Mouse (Mus musculus) liver, postnatal 0 days (tissue): ENCODE data around the gene Slc25a39.

Source experiments
- CTCF ChIP-seq: sonication (generic); IDR thresholded peaks from 2 replicates; pipeline ENCODE4 v1.5.1; 2016; ENCODE audit warnings: antibody characterized with exemption, low read depth
- EP300 ChIP-seq: IDR thresholded peaks from 2 replicates; pipeline ENCODE4 v1.6.1; 2016; ENCODE audit warnings: antibody characterized with exemption, low read depth, mild to moderate bottlenecking

DNA sequence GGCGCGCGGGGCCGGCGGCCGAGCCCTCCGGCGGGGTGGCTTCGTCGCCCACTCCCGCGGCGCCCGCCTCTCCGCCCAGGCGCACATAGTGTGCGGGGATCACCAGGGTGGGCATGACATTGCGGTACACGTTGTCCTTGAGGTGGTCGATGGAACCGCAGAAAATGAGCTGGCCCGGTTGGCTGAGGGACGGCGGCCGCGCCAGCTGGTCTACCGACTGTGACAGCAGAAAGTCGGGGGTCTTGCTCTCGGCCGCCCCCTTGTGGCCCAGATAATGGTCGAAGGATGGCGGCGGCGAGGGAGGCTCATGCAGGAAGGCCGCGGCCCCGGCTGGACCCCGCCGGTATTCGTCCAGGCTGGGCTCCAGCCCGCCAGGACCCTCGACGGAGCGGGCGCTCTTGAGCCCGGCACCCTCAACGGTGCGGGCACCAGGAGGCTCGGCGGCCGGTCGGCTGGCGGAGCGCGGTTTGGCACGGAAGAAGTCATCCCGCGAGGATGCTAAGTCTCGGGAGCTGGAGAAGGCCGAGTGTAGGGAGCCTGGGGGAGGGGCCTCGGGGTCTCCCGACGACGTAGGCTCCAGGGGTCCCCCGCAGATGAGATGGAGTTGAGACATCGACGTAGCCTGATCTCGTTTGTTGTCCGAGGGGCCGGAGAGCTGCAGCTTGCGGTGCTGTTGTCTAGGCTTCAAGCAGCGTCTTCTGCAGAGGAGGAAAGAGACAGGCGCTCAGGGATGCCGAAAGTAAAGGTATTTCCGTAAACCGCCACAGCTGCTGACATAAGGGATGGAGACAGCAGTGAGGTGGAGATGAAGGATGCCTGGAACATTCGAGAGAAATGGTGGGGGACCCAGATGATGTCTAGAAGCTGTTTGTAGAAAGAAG, 30.7 kb upstream of the Slc25a39 start:
- TF ChIP-seq CTCF, result peak; percentile 90
- no peak for TF ChIP-seq EP300
